Mouse (Mus musculus) testis, adult 2 months (tissue): ENCODE data around the gene Mllt11.

Experiments used
- CTCF ChIP-seq: fragments of 200-500 bp; IDR thresholded peaks from 2 replicates; pipeline ENCODE4 v1.5.1; 2012; ENCODE audit warnings: low read depth, mild to moderate bottlenecking, inconsistent platforms, low read length, moderate library complexity; ENCODE audit not compliant: control insufficient read depth, insufficient read depth, insufficient replicate concordance
- POLR2A ChIP-seq: fragments of 200-500 bp; IDR thresholded peaks from 2 replicates; pipeline ENCODE4 v1.6.1; 2012; ENCODE audit warnings: low read depth, mild to moderate bottlenecking, inconsistent platforms, low read length, moderate library complexity; ENCODE audit not compliant: control insufficient read depth

- TF ChIP-seq POLR2A (peak; percentile 15; the same call in 1 of the 2 replicates), CTCF (peak; percentile 85; the same call in 1 of the 2 replicates)
These were observed 57.9 kb downstream of the Mllt11 start for GRCm38 (mm10) chr3:95174011-95174592.
